Mouse (Mus musculus): ENCODE measurements around the gene Rpl36. TPM values are rescaled to one million over a fixed set of nuclear protein-coding genes. Genes with fewer than 3 reads are reported as not detected.
A peak's percentile ranks its signal among the peaks of the same experiment; 100 is the strongest.

The Rpl36 gene
- polyA plus RNA-seq, 1 experiment from 2014 or later = 1,422 TPM

- 0 out of 2 replicates have a peak, but pooled peaks cover 4% of the 10 kb centered on the region for H3K4me1 ChIP-seq (replicated peaks; ENCODE audit: control insufficient read depth, insufficient read depth, low read length)
- no peak for ATAC-seq
- H3K27me3 ChIP-seq (replicated peaks; ENCODE audit: control insufficient read depth, insufficient read depth, low read length) = no peaks in the 10 kb centered on the region
- no peak overlapping the region for H3K9ac ChIP-seq (ENCODE audit: low read depth, low read length)
- 80% methylated on average over 1 of the region's 1 CpGs for WGBS
- peak overlapping the region; percentile 54; the same call in 1 of the 2 replicates for H3K27ac ChIP-seq (ENCODE audit: low read depth, low read length)
- no peaks in the 10 kb centered on the region for H3K9me3 ChIP-seq (ENCODE audit: control insufficient read depth)
- no peak overlapping the region for H3K4me3 ChIP-seq (ENCODE audit: low read depth, low read length)
- H3K36me3 ChIP-seq (ENCODE audit: control insufficient read depth, insufficient read depth) = peaks cover 45% of the 10 kb centered on the region
- H3K4me2 ChIP-seq (replicated peaks; ENCODE audit: low read depth) = no peak overlapping the region
- no peak for TF ChIP-seq CTCF (IDR thresholded peaks at IDR 0.05; ENCODE audit: low read depth)
Measured at GRCm38 (mm10) chr17:56587773-56588172, 25.4 kb upstream of the Rpl36 start.

DNA sequence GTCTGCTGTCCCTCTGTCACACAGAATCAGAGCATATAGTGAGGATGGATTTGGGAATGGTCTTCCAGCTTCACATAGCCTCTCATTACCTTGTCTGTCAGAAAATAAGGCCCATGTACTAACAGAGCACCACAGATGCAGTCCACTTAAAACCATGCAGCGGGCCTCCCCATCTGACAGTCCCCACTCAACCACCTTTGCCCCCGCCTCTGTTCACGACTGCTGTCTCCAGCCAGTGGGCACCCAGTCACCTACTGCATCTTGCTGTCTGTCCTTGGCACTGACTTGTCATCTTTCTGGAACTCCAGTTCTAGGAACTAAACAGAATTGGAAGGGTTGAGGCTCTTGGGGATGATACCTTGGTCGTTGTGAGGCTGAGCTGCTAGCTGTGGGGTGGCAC, 24.3 kb upstream of the Rpl36 start:
- H3K36me3 ChIP-seq (ENCODE audit: control insufficient read depth, insufficient read depth) = peaks cover 54% of the 10 kb centered on the region
- ATAC-seq = no peak
- no peaks in the 10 kb centered on the region for H3K27me3 ChIP-seq (replicated peaks; ENCODE audit: control insufficient read depth, insufficient read depth, low read length)
- H3K9ac ChIP-seq (ENCODE audit: low read depth, low read length) = no peak overlapping the region
- WGBS = 95% methylated on average over 4 of the region's 4 CpGs
- H3K4me1 ChIP-seq (replicated peaks; ENCODE audit: control insufficient read depth, insufficient read depth, low read length) = 0 out of 2 replicates have a peak, but pooled peaks cover 4% of the 10 kb centered on the region
- TF ChIP-seq CTCF (IDR thresholded peaks at IDR 0.05; ENCODE audit: low read depth) = no peak
- H3K27ac ChIP-seq (ENCODE audit: low read depth, low read length) = no peak overlapping the region
- H3K4me2 ChIP-seq (replicated peaks; ENCODE audit: low read depth) = no peak overlapping the region
- H3K9me3 ChIP-seq (ENCODE audit: control insufficient read depth) = no peaks in the 10 kb centered on the region
- no peak overlapping the region for H3K4me3 ChIP-seq (ENCODE audit: low read depth, low read length)

DNA sequence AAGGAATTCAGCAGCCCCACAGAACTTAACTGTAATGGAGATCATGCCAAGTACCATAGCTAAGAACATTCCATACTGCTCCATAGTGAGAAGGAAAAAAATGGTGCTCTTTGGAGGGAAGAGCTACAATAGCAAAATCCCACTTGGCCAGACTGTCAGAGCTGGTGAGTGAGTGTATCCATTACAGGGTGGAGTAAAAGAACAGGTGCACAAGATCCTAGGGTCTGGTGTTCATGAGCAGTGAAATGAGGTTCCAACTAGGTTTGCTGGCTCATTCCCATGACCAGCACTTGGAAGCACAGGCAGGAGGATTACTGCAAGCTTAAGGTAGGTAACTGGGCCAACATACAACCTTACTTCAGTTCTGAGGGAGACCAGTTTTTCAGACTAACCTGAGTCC, 20.7 kb upstream of the Rpl36 start:
- no peak for ATAC-seq

DNA sequence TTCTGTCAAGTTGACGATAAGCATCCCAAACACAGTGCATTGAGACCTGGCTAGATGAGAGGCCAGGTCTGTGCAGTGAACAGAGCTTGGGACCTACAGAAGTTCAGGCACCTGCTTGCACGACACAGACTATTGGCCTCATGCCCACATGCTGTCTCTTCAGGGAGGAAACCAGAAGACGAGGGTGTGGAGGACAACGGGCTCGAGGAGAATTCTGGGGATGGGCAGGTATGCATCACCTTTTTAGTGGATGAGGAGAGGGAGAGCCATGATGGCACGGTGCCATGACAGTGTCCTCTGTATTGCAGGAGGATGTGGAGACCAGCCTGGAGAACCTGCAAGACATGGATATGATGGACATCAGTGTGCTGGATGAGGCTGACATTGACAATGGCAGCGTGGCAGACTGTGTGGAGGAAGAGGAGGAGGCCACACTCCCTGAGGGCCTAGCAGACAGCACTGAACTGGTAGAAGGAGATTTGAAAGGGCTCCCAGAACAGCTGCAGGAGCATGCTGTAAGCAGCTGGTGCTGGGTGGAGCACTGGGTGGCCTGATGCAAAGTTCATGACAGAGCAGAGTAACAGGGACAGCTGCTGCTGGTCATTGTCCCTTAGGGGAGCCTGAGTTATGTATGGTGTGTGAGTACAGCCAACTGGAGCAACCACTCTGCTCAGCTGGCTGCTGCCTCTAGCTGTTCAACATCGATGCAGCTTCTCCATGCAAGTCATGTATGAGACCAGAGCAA, 19.5 kb upstream of the Rpl36 start:
- Histone ChIP-seq H3K36me3 (ENCODE audit: control insufficient read depth, insufficient read depth) (peaks cover 82% of the 10 kb centered on the region), H3K4me2 (replicated peaks; ENCODE audit: low read depth) (no peak overlapping the region), H3K27ac (ENCODE audit: low read depth, low read length) (no peak overlapping the region), H3K9me3 (ENCODE audit: control insufficient read depth) (no peaks in the 10 kb centered on the region), H3K27me3 (replicated peaks; ENCODE audit: control insufficient read depth, insufficient read depth, low read length) (no peaks in the 10 kb centered on the region), H3K9ac (ENCODE audit: low read depth, low read length) (no peak overlapping the region), H3K4me3 (ENCODE audit: low read depth, low read length) (no peak overlapping the region), H3K4me1 (replicated peaks; ENCODE audit: control insufficient read depth, insufficient read depth, low read length) (no peaks in the 10 kb centered on the region)
- ATAC-seq = no peak
- 81% methylated on average over 8 of the region's 8 CpGs for WGBS
- no peak for TF ChIP-seq CTCF (IDR thresholded peaks at IDR 0.05; ENCODE audit: low read depth)

More for the DNA sequence above, 20.7 kb upstream of the Rpl36 start:
- Histone ChIP-seq H3K9me3 (ENCODE audit: control insufficient read depth) (no peaks in the 10 kb centered on the region), H3K4me1 (replicated peaks; ENCODE audit: control insufficient read depth, insufficient read depth, low read length) (no peaks in the 10 kb centered on the region), H3K27me3 (replicated peaks; ENCODE audit: control insufficient read depth, insufficient read depth, low read length) (no peaks in the 10 kb centered on the region), H3K4me2 (replicated peaks; ENCODE audit: low read depth) (no peak overlapping the region), H3K27ac (ENCODE audit: low read depth, low read length) (no peak overlapping the region; the same call in 1 of the 2 replicates), H3K36me3 (ENCODE audit: control insufficient read depth, insufficient read depth) (peaks cover 85% of the 10 kb centered on the region), H3K4me3 (ENCODE audit: low read depth, low read length) (no peak overlapping the region), H3K9ac (ENCODE audit: low read depth, low read length) (no peak overlapping the region)
- no peak for TF ChIP-seq CTCF (IDR thresholded peaks at IDR 0.05; ENCODE audit: low read depth)

DNA sequence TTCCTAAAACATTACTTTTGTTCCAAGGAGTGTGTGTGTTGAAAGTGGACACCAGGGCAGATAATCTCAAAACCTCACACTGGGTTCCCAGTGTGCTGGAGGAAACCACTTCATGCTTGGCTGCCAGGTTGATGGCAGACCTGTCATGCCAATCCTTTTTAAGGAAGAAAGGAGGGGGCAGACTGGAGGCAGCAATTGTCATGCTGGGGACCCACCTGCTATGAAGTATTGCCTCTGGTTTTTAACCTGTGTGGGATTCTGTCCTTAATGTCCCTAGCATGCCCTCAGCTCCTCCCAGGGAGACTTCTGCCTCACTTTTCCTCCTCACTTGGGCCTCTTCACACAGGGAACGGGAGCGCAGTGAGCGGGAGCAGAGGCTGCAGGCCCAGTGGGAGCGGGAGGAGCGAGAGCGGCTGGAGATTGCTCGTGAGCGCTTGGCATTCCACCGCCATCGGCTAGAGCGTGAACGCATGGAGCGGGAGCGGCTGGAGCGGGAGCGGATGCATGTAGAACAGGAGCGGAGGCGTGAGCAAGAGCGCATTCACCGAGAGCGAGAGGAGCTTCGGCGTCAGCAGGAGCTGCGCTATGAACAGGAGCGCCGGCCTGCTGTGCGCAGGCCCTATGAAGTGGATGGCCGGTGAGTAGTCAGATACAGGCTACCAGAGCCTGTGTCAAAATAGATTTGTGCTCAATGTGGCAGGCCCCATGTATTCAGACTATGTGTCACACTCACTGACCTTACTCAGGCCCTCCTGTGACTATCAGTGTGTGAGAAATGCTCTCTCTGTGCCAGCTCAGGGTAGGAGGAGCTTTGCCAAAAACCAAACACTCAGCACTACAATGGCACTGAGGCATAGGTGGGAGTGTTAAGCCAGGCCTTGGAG, 9.8 kb upstream of the Rpl36 start:
- no peak for TF ChIP-seq CTCF (IDR thresholded peaks at IDR 0.05; ENCODE audit: low read depth)
- Histone ChIP-seq H3K9me3 (ENCODE audit: control insufficient read depth) (no peaks in the 10 kb centered on the region), H3K9ac (ENCODE audit: low read depth, low read length) (no peak overlapping the region), H3K4me2 (replicated peaks; ENCODE audit: low read depth) (no peak overlapping the region), H3K27ac (ENCODE audit: low read depth, low read length) (no peak overlapping the region; the same call in 1 of the 2 replicates), H3K4me3 (ENCODE audit: low read depth, low read length) (no peak overlapping the region), H3K36me3 (ENCODE audit: control insufficient read depth, insufficient read depth) (peaks cover 85% of the 10 kb centered on the region), H3K4me1 (replicated peaks; ENCODE audit: control insufficient read depth, insufficient read depth, low read length) (no peaks in the 10 kb centered on the region), H3K27me3 (replicated peaks; ENCODE audit: control insufficient read depth, insufficient read depth, low read length) (no peaks in the 10 kb centered on the region)
- 94% methylated on average over 28 of the region's 28 CpGs for WGBS
- ATAC-seq = no peak

GRCm38 (mm10) chr17:56604070-56604380, 9.2 kb upstream of the Rpl36 start:
- Histone ChIP-seq H3K4me1 (replicated peaks; ENCODE audit: control insufficient read depth, insufficient read depth, low read length) (no peaks in the 10 kb centered on the region), H3K4me2 (replicated peaks; ENCODE audit: low read depth) (no peak overlapping the region), H3K27me3 (replicated peaks; ENCODE audit: control insufficient read depth, insufficient read depth, low read length) (no peaks in the 10 kb centered on the region), H3K9ac (ENCODE audit: low read depth, low read length) (no peak overlapping the region), H3K4me3 (ENCODE audit: low read depth, low read length) (no peak overlapping the region), H3K36me3 (ENCODE audit: control insufficient read depth, insufficient read depth) (peaks cover 85% of the 10 kb centered on the region), H3K9me3 (ENCODE audit: control insufficient read depth) (no peaks in the 10 kb centered on the region), H3K27ac (ENCODE audit: low read depth, low read length) (no peak overlapping the region)
- 82% methylated on average over 9 of the region's 9 CpGs for WGBS
- TF ChIP-seq CTCF (IDR thresholded peaks at IDR 0.05; ENCODE audit: low read depth) = no peak
- no peak for ATAC-seq
